18 mouse cellular contexts compared by ENCODE assay signal in the genomic region with DNA sequence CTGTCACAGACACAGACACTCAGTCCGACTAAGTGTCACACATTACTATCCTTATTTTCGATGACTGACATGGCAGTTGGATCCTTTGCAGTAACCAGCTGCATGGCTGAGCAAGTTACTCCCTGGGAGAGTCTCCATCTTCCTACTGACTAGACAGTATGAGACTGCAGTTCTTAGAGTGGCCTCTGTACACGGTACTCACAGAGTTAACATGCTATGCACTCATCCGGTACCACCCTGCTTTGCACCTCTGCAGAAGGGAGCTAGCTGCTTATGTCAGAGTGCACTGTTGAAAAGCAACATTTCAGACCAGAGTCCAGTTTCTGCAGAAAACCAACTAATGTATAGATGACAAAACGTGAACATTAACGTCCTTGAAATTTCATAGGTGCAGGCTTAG. TPM values are rescaled to one million over a fixed set of nuclear protein-coding genes. Genes with fewer than 3 reads are reported as not detected.
DNase-seq lines count a peak whose midpoint lies in the region; ATAC-seq lines count a peak whose summit lies in the region.
"Had no signal": no experiment of that assay in that cellular context is flagged by ENCODE, and none has a peak within 500 bp of the region (broad histone marks: within the 10 kb centered on the region; RNA-seq: fewer than 3 reads in every experiment).

No protein-coding gene starts in this region.

- H3K4me1 ChIP-seq in kidney, embryonic 15.5 days = peaks cover 29% of the 10 kb centered on the region
- 0 out of 2 replicates have a peak, but pooled peaks cover 8% of the 10 kb centered on the region for H3K4me1 ChIP-seq in embryonic facial prominence, embryonic 14.5 days (ENCODE audit: control insufficient read depth, insufficient read depth, low read length)
- H3K4me1 ChIP-seq in limb, embryonic 10.5 days = peaks cover 5% of the 10 kb centered on the region; the same call in 1 of the 2 replicates
- peaks cover 11% of the 10 kb centered on the region for H3K4me1 ChIP-seq in stomach, embryonic 14.5 days (ENCODE audit: control insufficient read depth, insufficient read depth, low read length)
- H3K4me1 ChIP-seq: forebrain, embryonic 12.5 days had no signal

- no peaks in the 10 kb centered on the region for H3K27me3 ChIP-seq in kidney, embryonic 15.5 days
- no peaks in the 10 kb centered on the region for H3K27me3 ChIP-seq in embryonic facial prominence, embryonic 14.5 days (replicated peaks; ENCODE audit: control insufficient read depth, insufficient read depth, low read length)
- no peaks in the 10 kb centered on the region for H3K27me3 ChIP-seq in limb, embryonic 10.5 days (ENCODE audit: low read depth, poor library complexity, severe bottlenecking)
- H3K27me3 ChIP-seq in stomach, embryonic 14.5 days (ENCODE audit: control insufficient read depth, insufficient read depth, low read length) = no peaks in the 10 kb centered on the region
- H3K27me3 ChIP-seq: forebrain, embryonic 12.5 days; stomach, embryonic 15.5 days had no signal

- ATAC-seq in kidney, embryonic 15.5 days (replicated peaks; ENCODE audit: low FRiP score) = peak; percentile 86
- ATAC-seq in embryonic facial prominence, embryonic 14.5 days (ENCODE audit: low read depth) = no peak
- ATAC-seq in stomach, embryonic 14.5 days (ENCODE audit: insufficient number of reproducible peaks, insufficient read depth, low FRiP score, low read depth) = 0 out of 2 replicates have a peak, but pooled peaks have one; percentile 42
- ATAC-seq: hindbrain, embryonic 16.5 days had no signal

- peak overlapping the region; percentile 7; the same call in 1 of the 2 replicates for H3K4me2 ChIP-seq in kidney, embryonic 15.5 days
- no peak overlapping the region for H3K4me2 ChIP-seq in embryonic facial prominence, embryonic 14.5 days (ENCODE audit: low read depth, low read length)
- no peak overlapping the region for H3K4me2 ChIP-seq in stomach, embryonic 14.5 days (replicated peaks; ENCODE audit: low read depth, low read length)
- H3K4me2 ChIP-seq: forebrain, embryonic 12.5 days; stomach, embryonic 15.5 days had no signal

- peaks cover 4% of the 10 kb centered on the region; the same call in 1 of the 2 replicates for H3K36me3 ChIP-seq in kidney, embryonic 15.5 days
- peaks cover 8% of the 10 kb centered on the region; the same call in 1 of the 2 replicates for H3K36me3 ChIP-seq in embryonic facial prominence, embryonic 14.5 days (ENCODE audit: control insufficient read depth, insufficient read depth, low read length)
- peaks cover 21% of the 10 kb centered on the region for H3K36me3 ChIP-seq in limb, embryonic 10.5 days
- no peaks in the 10 kb centered on the region; the same call in 1 of the 2 replicates for H3K36me3 ChIP-seq in stomach, embryonic 14.5 days (ENCODE audit: control insufficient read depth, insufficient read depth, low read length)
- H3K36me3 ChIP-seq: stomach, embryonic 15.5 days had no signal

- peak overlapping the region; percentile 90 for H3K27ac ChIP-seq in kidney, embryonic 15.5 days
- no peak overlapping the region for H3K27ac ChIP-seq in embryonic facial prominence, embryonic 14.5 days (replicated peaks; ENCODE audit: low read depth, low read length)
- peak overlapping the region; percentile 11; the same call in 1 of the 2 replicates for H3K27ac ChIP-seq in limb, embryonic 10.5 days
- H3K27ac ChIP-seq in stomach, embryonic 14.5 days (ENCODE audit: low read length) = no peak overlapping the region
- H3K27ac ChIP-seq: stomach, embryonic 15.5 days had no signal

- no peak overlapping the region for H3K9ac ChIP-seq in kidney, embryonic 15.5 days
- H3K9ac ChIP-seq in embryonic facial prominence, embryonic 14.5 days (ENCODE audit: low read depth, low read length) = no peak overlapping the region
- H3K9ac ChIP-seq in stomach, embryonic 14.5 days (replicated peaks; ENCODE audit: low read depth, low read length) = no peak overlapping the region
- H3K9ac ChIP-seq: forebrain, embryonic 12.5 days; stomach, embryonic 15.5 days had no signal

- no peaks in the 10 kb centered on the region for H3K9me3 ChIP-seq in kidney, embryonic 15.5 days (replicated peaks)
- H3K9me3 ChIP-seq in embryonic facial prominence, embryonic 14.5 days (ENCODE audit: control insufficient read depth, low read length) = no peaks in the 10 kb centered on the region
- H3K9me3 ChIP-seq in limb, embryonic 10.5 days (replicated peaks) = no peaks in the 10 kb centered on the region
- H3K9me3 ChIP-seq in stomach, embryonic 14.5 days (ENCODE audit: control insufficient read depth, low read depth, low read length) = no peaks in the 10 kb centered on the region
- H3K9me3 ChIP-seq: forebrain, embryonic 12.5 days; stomach, embryonic 15.5 days had no signal

- 36% methylated on average over 6 of the region's 6 CpGs for WGBS in kidney, embryonic 15.5 days
- WGBS in embryonic facial prominence, embryonic 14.5 days = 60% methylated on average over 6 of the region's 6 CpGs
- WGBS in limb, embryonic 10.5 days = 92% methylated on average over 6 of the region's 6 CpGs
- WGBS in stomach, embryonic 14.5 days = 58% methylated on average over 6 of the region's 6 CpGs

- no peak for DNase-seq in kidney, adult 11 months
- peak; percentile 14 for DNase-seq in embryonic facial prominence, embryonic 14.5 days (ENCODE audit: low spot score)
- DNase-seq in limb, embryonic 10.5 days (ENCODE audit: low spot score) = no peak
- no peak for DNase-seq in right cerebral cortex, postnatal 4 days
- DNase-seq in adipocyte (ENCODE audit: low spot score) = no peak
- DNase-seq: adrenal gland, adult 8-10 months; cerebellum, postnatal 25 days; gastrocnemius, postnatal 14 days; heart, adult 18-20 months; heart, postnatal 36 days; kidney, postnatal 14 days; lung, postnatal 14 days; midbrain, embryonic 14.5 days had no signal

- no peak overlapping the region for H3K4me3 ChIP-seq in kidney, embryonic 15.5 days (replicated peaks)
- no peak overlapping the region for H3K4me3 ChIP-seq in embryonic facial prominence, embryonic 14.5 days (ENCODE audit: low read depth, low read length)
- no peak overlapping the region for H3K4me3 ChIP-seq in limb, embryonic 10.5 days
- no peak overlapping the region for H3K4me3 ChIP-seq in stomach, embryonic 14.5 days (ENCODE audit: low read depth, low read length)
- H3K4me3 ChIP-seq: forebrain, embryonic 12.5 days; stomach, embryonic 15.5 days had no signal

RNA-seq across cellular contexts. Expression of a gene that starts 56.0 kb away (rescaled TPM):
- polyA plus RNA-seq in kidney, embryonic 15.5 days (2015; fragmentation: Nextera tagmentation; extraction: Ambion mirVana) = 13.7 and 14.7 TPM in 2 replicates
- 25.4 and 25.5 TPM in 2 replicates for polyA plus RNA-seq in embryonic facial prominence, embryonic 14.5 days (2014; fragmentation: Nextera tagmentation; extraction: Ambion mirVana)
- polyA plus RNA-seq in limb, embryonic 10.5 days (2016; fragmentation: Nextera tagmentation; extraction: Ambion mirVana) = 13.4 and 14.2 TPM in 2 replicates
- polyA plus RNA-seq in stomach, embryonic 14.5 days (2014; fragmentation: Nextera tagmentation; extraction: Ambion mirVana) = 31.2 and 33.2 TPM in 2 replicates

Comparison
In these comparisons a context has a peak if more than half of its experiments do, and no peak if none do; other contexts are left out.
1. H3K27ac ChIP-seq: peak in kidney, embryonic 15.5 days (single experiment) and limb, embryonic 10.5 days (single experiment); none in embryonic facial prominence, embryonic 14.5 days (single experiment) and stomach, embryonic 14.5 days (single experiment).